Mouse (Mus musculus): ENCODE measurements at regions not wholly inside any gene's neighbourhood (a gene's known extent, or its start where the extent isn't known, plus 50 kb on each side); places are given as distances from the start of the nearest gene placed in this dataset.

GRCm38 (mm10) chr5:126105446-126105845 lies 573.9 kb downstream of the Tmem132b start:
- WGBS: 94% methylated on average over 1 of the region's 1 CpGs

GRCm38 (mm10) chr5:126107020-126107419 lies 575.4 kb downstream of the Tmem132b start:
- ATAC-seq (ENCODE audit: low FRiP score): no peak
- H3K9me3 ChIP-seq: no peaks in the 10 kb centered on the region
- no peak overlapping the region for H3K27ac ChIP-seq
- H3K4me3 ChIP-seq: no peak overlapping the region
- no peak overlapping the region for H3K4me2 ChIP-seq
- 86% methylated on average over 5 of the region's 5 CpGs for WGBS
- H3K9ac ChIP-seq: no peak overlapping the region
- no peaks in the 10 kb centered on the region for H3K27me3 ChIP-seq
- H3K36me3 ChIP-seq: no peaks in the 10 kb centered on the region
- H3K4me1 ChIP-seq (replicated peaks): no peaks in the 10 kb centered on the region

More at GRCm38 (mm10) chr5:126105446-126105845, 573.9 kb downstream of the Tmem132b start:
- no peak overlapping the region for H3K27ac ChIP-seq
- no peak overlapping the region for H3K4me3 ChIP-seq
- H3K4me1 ChIP-seq (replicated peaks): no peaks in the 10 kb centered on the region
- H3K9me3 ChIP-seq: no peaks in the 10 kb centered on the region
- no peaks in the 10 kb centered on the region for H3K27me3 ChIP-seq
- no peak overlapping the region for H3K4me2 ChIP-seq
- no peak for ATAC-seq (ENCODE audit: low FRiP score)
- no peaks in the 10 kb centered on the region for H3K36me3 ChIP-seq
- no peak overlapping the region for H3K9ac ChIP-seq

DNA sequence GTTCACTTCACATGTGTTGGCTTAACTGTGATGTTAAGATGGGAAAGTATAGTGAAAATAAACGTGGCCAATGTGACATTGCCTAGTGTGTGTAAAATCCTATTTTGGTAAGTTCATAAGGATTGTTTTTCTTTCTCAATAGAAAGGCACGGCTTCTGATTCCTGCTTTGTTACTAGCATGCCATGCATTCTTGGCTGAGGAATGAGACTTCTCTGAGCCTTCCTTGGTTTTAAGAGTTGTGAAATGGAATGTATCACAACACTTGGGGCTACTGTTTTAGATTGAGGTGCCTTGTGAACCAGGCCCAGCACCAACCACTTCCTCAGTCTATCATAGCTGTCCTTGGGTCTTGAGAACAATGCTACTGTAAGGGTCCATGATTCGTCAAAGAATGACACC lies 577.3 kb downstream of the Tmem132b start:
- no peaks in the 10 kb centered on the region for H3K9me3 ChIP-seq
- no peak overlapping the region for H3K27ac ChIP-seq
- H3K4me2 ChIP-seq: no peak overlapping the region
- H3K4me3 ChIP-seq: no peak overlapping the region
- no peak for ATAC-seq (ENCODE audit: low FRiP score)
- H3K9ac ChIP-seq: no peak overlapping the region
- WGBS: 74% methylated on average over 3 of the region's 3 CpGs
- no peaks in the 10 kb centered on the region for H3K27me3 ChIP-seq
- H3K4me1 ChIP-seq (replicated peaks): no peaks in the 10 kb centered on the region
- H3K36me3 ChIP-seq: no peaks in the 10 kb centered on the region

DNA sequence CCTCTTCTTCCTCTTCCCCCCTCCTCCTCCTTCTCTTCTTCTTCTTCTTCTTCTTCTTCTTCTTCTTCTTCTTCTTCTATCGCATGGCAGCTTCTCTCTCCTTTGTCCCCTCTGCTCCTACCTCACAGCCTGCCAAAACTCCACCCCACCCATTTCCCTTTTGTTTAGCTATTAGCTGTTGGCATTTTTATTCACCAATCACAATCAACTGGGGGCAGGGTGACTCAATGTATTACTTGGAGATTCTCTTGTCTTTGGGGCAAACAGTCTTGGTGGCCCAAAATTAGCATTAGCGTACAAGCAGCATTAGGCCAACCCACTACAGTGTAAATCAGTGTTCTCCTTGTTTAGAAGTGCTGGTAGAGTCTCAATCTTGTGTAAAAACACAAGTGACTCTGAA lies 585.7 kb downstream of the Tmem132b start:
- ATAC-seq (ENCODE audit: low FRiP score): no peak
- H3K4me3 ChIP-seq: no peak overlapping the region
- H3K4me2 ChIP-seq: no peak overlapping the region
- H3K4me1 ChIP-seq (replicated peaks): no peaks in the 10 kb centered on the region
- H3K9ac ChIP-seq: no peak overlapping the region
- no peaks in the 10 kb centered on the region for H3K27me3 ChIP-seq
- no peaks in the 10 kb centered on the region for H3K9me3 ChIP-seq
- no peak overlapping the region for H3K27ac ChIP-seq
- 82% methylated on average over 2 of the region's 2 CpGs for WGBS
- no peaks in the 10 kb centered on the region for H3K36me3 ChIP-seq

DNA sequence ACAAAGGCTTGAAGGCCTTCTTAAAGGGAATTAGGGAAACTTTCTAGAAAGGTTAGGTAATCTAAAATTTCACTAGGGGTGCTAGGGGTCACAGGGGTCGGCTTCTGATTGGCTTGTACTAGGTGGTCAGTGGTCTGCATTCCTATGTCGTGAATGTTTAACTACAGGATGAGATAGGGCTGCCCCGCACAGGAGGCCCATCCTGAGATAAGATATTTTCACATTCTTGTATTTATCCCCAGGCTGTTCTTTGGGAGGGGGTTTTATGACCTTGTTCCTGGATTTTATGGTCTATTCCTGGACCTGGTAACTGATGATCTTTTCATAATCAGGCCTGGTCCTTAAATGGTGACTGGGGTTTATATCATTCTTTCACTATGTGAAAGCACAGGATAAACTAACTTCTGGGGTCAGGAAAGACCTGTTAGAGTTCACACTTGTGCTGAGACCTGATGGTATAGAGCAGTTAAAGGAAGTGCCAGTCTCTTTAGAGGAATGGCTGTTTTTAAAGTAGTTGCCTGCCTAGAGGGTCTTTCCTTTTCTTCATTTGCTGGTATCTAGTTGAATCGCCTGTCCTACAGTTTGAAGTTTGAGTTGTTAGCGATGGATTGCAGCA lies 586.4 kb downstream of the Tmem132b start:
- Histone ChIP-seq H3K4me1 (replicated peaks) (no peaks in the 10 kb centered on the region), H3K9me3 (no peaks in the 10 kb centered on the region), H3K9ac (no peak overlapping the region), H3K27me3 (no peaks in the 10 kb centered on the region), H3K4me2 (no peak overlapping the region), H3K27ac (no peak overlapping the region), H3K4me3 (no peak overlapping the region), H3K36me3 (no peaks in the 10 kb centered on the region)
- 79% methylated on average over 5 of the region's 5 CpGs for WGBS
- ATAC-seq (ENCODE audit: low FRiP score): no peak

DNA sequence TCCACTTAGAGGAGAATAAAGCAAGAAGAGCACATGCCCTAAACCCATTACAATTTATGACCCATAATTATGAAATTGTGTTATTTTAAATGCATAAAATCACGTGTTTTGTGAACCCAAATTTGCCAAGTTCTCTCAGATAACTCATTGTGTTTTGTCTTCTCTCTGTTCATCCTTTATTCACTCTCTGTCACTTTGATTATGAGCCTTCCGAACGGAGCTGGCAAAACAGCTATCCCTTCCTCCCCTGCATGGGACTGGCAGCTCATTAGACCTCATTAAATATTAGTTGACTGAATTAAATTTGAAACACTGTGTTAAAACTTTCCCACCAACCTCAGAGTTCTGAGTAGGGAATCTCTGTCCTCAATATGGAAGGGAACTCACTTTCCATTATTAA lies 587.2 kb downstream of the Tmem132b start:
- no peak overlapping the region for H3K9ac ChIP-seq
- H3K36me3 ChIP-seq: no peaks in the 10 kb centered on the region
- no peak for ATAC-seq (ENCODE audit: low FRiP score)
- H3K4me2 ChIP-seq: no peak overlapping the region
- no peaks in the 10 kb centered on the region for H3K27me3 ChIP-seq
- H3K4me3 ChIP-seq: no peak overlapping the region
- 61% methylated on average over 3 of the region's 3 CpGs for WGBS
- H3K9me3 ChIP-seq: no peaks in the 10 kb centered on the region
- no peaks in the 10 kb centered on the region for H3K4me1 ChIP-seq (replicated peaks)
- H3K27ac ChIP-seq: no peak overlapping the region

GRCm38 (mm10) chr5:126123216-126123615 lies 591.6 kb downstream of the Tmem132b start:
- no peak overlapping the region for H3K27ac ChIP-seq
- WGBS: 55% methylated on average over 9 of the region's 9 CpGs
- H3K9ac ChIP-seq: no peak overlapping the region
- H3K4me1 ChIP-seq (replicated peaks): peaks cover 5% of the 10 kb centered on the region; the same call in 1 of the 2 replicates
- H3K4me2 ChIP-seq: no peak overlapping the region
- H3K9me3 ChIP-seq: no peaks in the 10 kb centered on the region
- no peak overlapping the region for H3K4me3 ChIP-seq
- no peak for ATAC-seq (ENCODE audit: low FRiP score)
- no peaks in the 10 kb centered on the region for H3K27me3 ChIP-seq
- H3K36me3 ChIP-seq: no peaks in the 10 kb centered on the region

- Histone ChIP-seq H3K9me3 (no peaks in the 10 kb centered on the region), H3K27ac (no peak overlapping the region), H3K4me3 (no peak overlapping the region), H3K36me3 (no peaks in the 10 kb centered on the region), H3K4me2 (no peak overlapping the region), H3K9ac (no peak overlapping the region), H3K4me1 (replicated peaks) (peaks cover 5% of the 10 kb centered on the region; the same call in 1 of the 2 replicates), H3K27me3 (no peaks in the 10 kb centered on the region)
- 34% methylated on average over 6 of the region's 6 CpGs for WGBS
- ATAC-seq (ENCODE audit: low FRiP score): no peak
These were observed 595.9 kb downstream of the Tmem132b start for GRCm38 (mm10) chr5:126127486-126127885.

DNA sequence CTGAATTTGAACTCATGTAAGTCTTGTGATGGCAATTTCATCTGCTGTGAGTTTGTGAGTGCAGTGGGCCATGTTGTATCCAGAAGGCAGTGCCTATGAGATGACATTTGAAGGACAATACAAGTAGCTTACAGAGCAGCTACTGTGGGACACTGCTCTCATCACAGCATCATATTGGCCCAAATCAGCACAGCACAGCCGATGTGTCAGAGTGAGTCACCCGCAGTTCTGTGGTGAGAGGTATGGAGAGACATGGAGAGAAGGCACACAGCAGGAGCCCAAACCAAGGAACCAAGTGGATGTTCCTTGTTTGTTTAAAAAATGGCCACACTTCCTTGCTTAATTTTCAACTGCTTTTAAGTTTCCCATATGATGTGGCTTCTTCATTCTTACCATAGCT lies 617.3 kb downstream of the Tmem132b start:
- no peak overlapping the region for H3K9ac ChIP-seq
- H3K4me2 ChIP-seq: no peak overlapping the region
- H3K4me1 ChIP-seq (replicated peaks): 0 out of 2 replicates have a peak, but pooled peaks cover 4% of the 10 kb centered on the region
- H3K9me3 ChIP-seq: no peaks in the 10 kb centered on the region
- no peak for ATAC-seq (ENCODE audit: low FRiP score)
- no peaks in the 10 kb centered on the region for H3K27me3 ChIP-seq
- 88% methylated on average over 2 of the region's 2 CpGs for WGBS
- no peak overlapping the region for H3K27ac ChIP-seq
- no peaks in the 10 kb centered on the region for H3K36me3 ChIP-seq
- H3K4me3 ChIP-seq: no peak overlapping the region

GRCm38 (mm10) chr5:126155216-126155880 lies 623.8 kb downstream of the Tmem132b start:
- no peak overlapping the region for H3K4me3 ChIP-seq
- no peaks in the 10 kb centered on the region for H3K9me3 ChIP-seq
- no peak overlapping the region for H3K4me2 ChIP-seq
- no peak overlapping the region for H3K9ac ChIP-seq
- no peak for ATAC-seq (ENCODE audit: low FRiP score)
- no peak overlapping the region for H3K27ac ChIP-seq
- H3K36me3 ChIP-seq: no peaks in the 10 kb centered on the region
- peaks cover 8% of the 10 kb centered on the region for H3K4me1 ChIP-seq (replicated peaks)
- WGBS: 32% methylated on average over 6 of the region's 6 CpGs
- H3K27me3 ChIP-seq: no peaks in the 10 kb centered on the region

DNA sequence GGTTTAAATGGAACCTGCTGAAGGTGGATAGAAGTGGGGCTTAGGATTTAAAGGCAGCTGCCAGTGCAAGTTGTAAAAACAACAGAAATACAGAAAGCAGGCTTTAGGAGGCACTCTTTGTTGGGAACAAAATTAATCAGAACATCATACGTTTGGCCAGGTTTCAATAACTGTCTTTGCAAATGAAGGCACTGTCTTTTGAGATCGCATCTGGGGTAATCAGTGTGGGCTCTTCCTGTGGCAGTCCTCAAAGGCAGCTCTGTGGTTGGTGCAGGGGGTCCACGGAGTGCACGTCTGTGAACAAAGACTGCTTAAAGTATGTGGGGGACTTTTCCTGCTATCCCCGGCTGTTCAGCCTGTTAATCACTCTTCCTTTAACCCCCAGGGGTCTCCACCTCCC lies 654.5 kb downstream of the Tmem132b start:
- no peak for ATAC-seq (ENCODE audit: low FRiP score)
- H3K9ac ChIP-seq: no peak overlapping the region
- H3K27ac ChIP-seq: no peak overlapping the region
- H3K27me3 ChIP-seq: no peaks in the 10 kb centered on the region
- H3K4me1 ChIP-seq (replicated peaks): peaks cover 3% of the 10 kb centered on the region; the same call in 1 of the 2 replicates
- 40% methylated on average over 5 of the region's 5 CpGs for WGBS
- no peaks in the 10 kb centered on the region for H3K9me3 ChIP-seq
- no peaks in the 10 kb centered on the region for H3K36me3 ChIP-seq
- H3K4me2 ChIP-seq: no peak overlapping the region
- no peak overlapping the region for H3K4me3 ChIP-seq

- no peak overlapping the region for H3K9ac ChIP-seq
- no peak for ATAC-seq (ENCODE audit: low FRiP score)
- H3K36me3 ChIP-seq: no peaks in the 10 kb centered on the region
- no peaks in the 10 kb centered on the region for H3K27me3 ChIP-seq
- no peak overlapping the region for H3K4me2 ChIP-seq
- H3K9me3 ChIP-seq: no peaks in the 10 kb centered on the region
- 50% methylated on average over 4 of the region's 4 CpGs for WGBS
- no peak overlapping the region for H3K4me3 ChIP-seq
- H3K27ac ChIP-seq: no peak overlapping the region
- H3K4me1 ChIP-seq (replicated peaks): peaks cover 9% of the 10 kb centered on the region
These were observed 668.3 kb downstream of the Tmem132b start for GRCm38 (mm10) chr5:126199876-126200275.

GRCm38 (mm10) chr5:126201535-126201934 lies 670.0 kb downstream of the Tmem132b start:
- ATAC-seq (ENCODE audit: low FRiP score): no peak
- H3K27me3 ChIP-seq: no peaks in the 10 kb centered on the region
- 38% methylated on average over 4 of the region's 4 CpGs for WGBS
- no peaks in the 10 kb centered on the region for H3K36me3 ChIP-seq
- 0 out of 2 replicates have a peak overlapping the region, but pooled peaks have one; percentile 30 for H3K27ac ChIP-seq
- peaks cover 9% of the 10 kb centered on the region for H3K4me1 ChIP-seq (replicated peaks)
- no peaks in the 10 kb centered on the region for H3K9me3 ChIP-seq
- no peak overlapping the region for H3K4me2 ChIP-seq
- no peak overlapping the region for H3K9ac ChIP-seq
- H3K4me3 ChIP-seq: no peak overlapping the region
